Mouse (Mus musculus): ENCODE results near the gene Lgals1. TPM values are rescaled to one million over a fixed set of nuclear protein-coding genes. Genes with fewer than 3 reads are reported as not detected.

Lgals1 gene
- total and polyA plus RNA-seq, 3 experiments, result 174 to 425 (median 176) TPM

- no peak for DNase-seq
- Histone ChIP-seq H3K27ac (no peak overlapping the region), H3K27me3 (ENCODE audit: control insufficient read depth, insufficient read depth, low read length) (no peaks in the 10 kb centered on the region), H3K4me3 (no peak overlapping the region), H3K9ac (ENCODE audit: low read depth, low read length) (no peak overlapping the region), H3K4me1 (ENCODE audit: control insufficient read depth, insufficient read depth, low read length) (peaks cover 4% of the 10 kb centered on the region), H3K79me2 (replicated peaks; ENCODE audit: control insufficient read depth, insufficient read depth, low read length) (no peaks in the 10 kb centered on the region), H3K36me3 (ENCODE audit: control insufficient read depth, insufficient read depth, low read length) (no peaks in the 10 kb centered on the region)
- 83% methylated on average over 8 of the region's 8 CpGs for WGBS
- intact Hi-C loops (cut with DNase I), result no loop called here
- TF ChIP-seq EP300 (IDR thresholded peaks at IDR 0.05; ENCODE audit: insufficient read depth, low read depth, low read length), result no peak
- no peak for TF ChIP-seq CTCF (IDR thresholded peaks at IDR 0.05)
- TF ChIP-seq POLR2A (IDR thresholded peaks at IDR 0.05; ENCODE audit: insufficient read depth, low read depth, low read length), result no peak
These were observed 25.1 kb upstream of the Lgals1 start for GRCm38 (mm10) chr15:78901422-78901789.

- H3K27ac ChIP-seq, result no peak overlapping the region; the same call in 1 of the 2 replicates
- no peak overlapping the region for H3K4me3 ChIP-seq
- H3K9ac ChIP-seq (ENCODE audit: low read depth, low read length), result peak overlapping the region; percentile 45
- no peaks in the 10 kb centered on the region for H3K27me3 ChIP-seq (ENCODE audit: control insufficient read depth, insufficient read depth, low read length)
- no peaks in the 10 kb centered on the region for H3K79me2 ChIP-seq (replicated peaks; ENCODE audit: control insufficient read depth, insufficient read depth, low read length)
- intact Hi-C loops (cut with DNase I), result no loop called here
- H3K36me3 ChIP-seq (ENCODE audit: control insufficient read depth, insufficient read depth, low read length), result no peaks in the 10 kb centered on the region
- no peak for TF ChIP-seq POLR2A (IDR thresholded peaks at IDR 0.05; ENCODE audit: insufficient read depth, low read depth, low read length)
- TF ChIP-seq EP300 (IDR thresholded peaks at IDR 0.05; ENCODE audit: insufficient read depth, low read depth, low read length), result peak; percentile 57; the same call in 1 of the 2 replicates
- peak; percentile 97 for TF ChIP-seq CTCF (IDR thresholded peaks at IDR 0.05)
- 5% methylated on average over 2 of the region's 2 CpGs for WGBS
- H3K4me1 ChIP-seq (ENCODE audit: control insufficient read depth, insufficient read depth, low read length), result peaks cover 4% of the 10 kb centered on the region
- DNase-seq, result peak; percentile 78 to 80
These were observed 23.3 kb upstream of the Lgals1 start for GRCm38 (mm10) chr15:78903243-78903642.

DNA sequence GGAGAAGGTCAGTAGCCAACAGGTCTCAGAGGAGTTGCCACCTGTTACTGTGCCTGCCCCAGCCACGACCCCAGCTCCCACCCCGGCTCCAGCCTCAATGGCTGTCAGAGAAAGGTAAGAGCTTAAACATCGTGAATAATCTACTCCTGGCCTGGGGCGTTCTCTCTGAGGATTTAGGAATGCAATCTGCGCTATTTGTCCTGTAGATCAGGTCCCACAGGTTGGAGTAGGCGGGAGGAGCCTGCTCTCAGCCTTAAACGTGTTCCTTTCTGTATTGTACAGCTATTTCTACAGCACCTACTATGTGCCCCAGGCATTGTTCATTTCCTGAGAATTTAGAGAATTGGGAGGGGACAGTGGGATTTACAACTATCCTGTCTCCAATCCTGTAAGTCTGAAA is 18.1 kb upstream of the Lgals1 start:
- Histone ChIP-seq H3K36me3 (ENCODE audit: control insufficient read depth, insufficient read depth, low read length) (no peaks in the 10 kb centered on the region), H3K9ac (ENCODE audit: low read depth, low read length) (no peak overlapping the region), H3K4me1 (ENCODE audit: control insufficient read depth, insufficient read depth, low read length) (peaks cover 2% of the 10 kb centered on the region), H3K27ac (no peak overlapping the region), H3K79me2 (replicated peaks; ENCODE audit: control insufficient read depth, insufficient read depth, low read length) (no peaks in the 10 kb centered on the region), H3K4me3 (no peak overlapping the region), H3K27me3 (ENCODE audit: control insufficient read depth, insufficient read depth, low read length) (no peaks in the 10 kb centered on the region)
- TF ChIP-seq CTCF (IDR thresholded peaks at IDR 0.05), result no peak
- TF ChIP-seq EP300 (IDR thresholded peaks at IDR 0.05; ENCODE audit: insufficient read depth, low read depth, low read length), result no peak
- TF ChIP-seq POLR2A (IDR thresholded peaks at IDR 0.05; ENCODE audit: insufficient read depth, low read depth, low read length), result no peak
- no peak for DNase-seq
- WGBS, result 88% methylated on average over 7 of the region's 7 CpGs
- intact Hi-C loops (cut with DNase I), result no loop called here

GRCm38 (mm10) chr15:78908982-78909381 is 17.5 kb upstream of the Lgals1 start:
- no peak for TF ChIP-seq CTCF (IDR thresholded peaks at IDR 0.05)
- TF ChIP-seq POLR2A (IDR thresholded peaks at IDR 0.05; ENCODE audit: insufficient read depth, low read depth, low read length), result no peak
- TF ChIP-seq EP300 (IDR thresholded peaks at IDR 0.05; ENCODE audit: insufficient read depth, low read depth, low read length), result no peak
- no peak overlapping the region for H3K4me3 ChIP-seq
- no peak overlapping the region for H3K27ac ChIP-seq
- peaks cover 2% of the 10 kb centered on the region; the same call in 1 of the 2 replicates for H3K4me1 ChIP-seq (ENCODE audit: control insufficient read depth, insufficient read depth, low read length)
- H3K27me3 ChIP-seq (ENCODE audit: control insufficient read depth, insufficient read depth, low read length), result no peaks in the 10 kb centered on the region
- no peaks in the 10 kb centered on the region for H3K79me2 ChIP-seq (replicated peaks; ENCODE audit: control insufficient read depth, insufficient read depth, low read length)
- H3K9ac ChIP-seq (ENCODE audit: low read depth, low read length), result no peak overlapping the region
- intact Hi-C loops (cut with DNase I), result no loop called here
- DNase-seq, result no peak
- WGBS, result 57% methylated on average over 8 of the region's 8 CpGs
- H3K36me3 ChIP-seq (ENCODE audit: control insufficient read depth, insufficient read depth, low read length), result no peaks in the 10 kb centered on the region

DNA sequence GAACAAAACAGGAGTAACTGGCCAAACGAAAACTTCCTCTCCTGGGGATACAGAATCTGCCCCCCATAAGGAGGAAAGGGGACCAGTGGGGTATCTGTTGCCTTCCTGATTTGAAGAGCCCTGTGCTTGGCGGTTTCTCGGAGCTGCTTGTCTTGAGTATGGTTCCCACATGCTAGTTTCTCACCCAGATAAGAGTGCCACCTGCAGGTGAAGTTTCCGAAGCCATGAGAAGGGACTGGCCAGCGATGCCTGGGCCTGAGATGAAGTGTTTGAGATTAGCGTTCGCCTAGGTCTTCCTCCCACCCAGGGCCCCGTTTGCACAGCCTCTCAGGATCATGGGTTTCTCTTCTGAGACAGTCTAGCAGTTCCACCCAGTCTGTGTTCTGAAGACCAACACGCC is 14.5 kb upstream of the Lgals1 start:
- H3K36me3 ChIP-seq (ENCODE audit: control insufficient read depth, insufficient read depth, low read length), result no peaks in the 10 kb centered on the region
- H3K79me2 ChIP-seq (replicated peaks; ENCODE audit: control insufficient read depth, insufficient read depth, low read length), result no peaks in the 10 kb centered on the region
- H3K27ac ChIP-seq, result no peak overlapping the region
- TF ChIP-seq CTCF (IDR thresholded peaks at IDR 0.05) (peak; percentile 38), EP300 (IDR thresholded peaks at IDR 0.05; ENCODE audit: insufficient read depth, low read depth, low read length) (no peak), POLR2A (IDR thresholded peaks at IDR 0.05; ENCODE audit: insufficient read depth, low read depth, low read length) (no peak)
- H3K4me1 ChIP-seq (ENCODE audit: control insufficient read depth, insufficient read depth, low read length), result peaks cover 2% of the 10 kb centered on the region
- intact Hi-C loops (cut with DNase I), result loop anchor here (5.0 kb wide), 1 partner anchor 115 kb away; the partner anchor contains the start of gene H1f0
- no peak overlapping the region for H3K4me3 ChIP-seq
- H3K27me3 ChIP-seq (ENCODE audit: control insufficient read depth, insufficient read depth, low read length), result peaks cover 2% of the 10 kb centered on the region; the same call in 1 of the 2 replicates
- no peak for DNase-seq
- 57% methylated on average over 9 of the region's 9 CpGs for WGBS
- no peak overlapping the region for H3K9ac ChIP-seq (ENCODE audit: low read depth, low read length)

DNA sequence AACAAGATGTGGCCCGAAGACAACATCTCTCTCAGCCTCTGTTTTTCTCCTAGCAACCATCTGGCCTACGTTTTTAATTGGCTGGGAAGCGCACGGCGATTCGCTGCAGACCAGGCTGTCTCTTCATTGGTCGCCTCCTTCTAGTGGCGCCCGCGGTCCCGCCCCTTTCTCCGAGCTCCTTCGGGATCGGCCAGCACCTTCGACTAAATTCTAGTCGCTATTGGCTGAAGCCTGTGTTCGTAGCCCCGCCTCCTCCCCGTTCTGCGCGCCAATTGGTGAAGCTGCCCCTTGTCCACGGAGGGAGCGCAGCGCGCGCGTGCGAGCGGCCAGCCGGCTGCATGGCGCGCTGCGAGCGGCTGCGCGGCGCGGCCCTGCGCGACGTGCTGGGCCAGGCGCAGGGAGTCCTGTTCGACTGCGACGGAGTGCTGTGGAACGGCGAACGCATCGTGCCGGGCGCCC is 12.9 kb upstream of the Lgals1 start, which contains the start of gene Pdxp:
Gene Pdxp (plus strand): TSS at position 288 of the 459 bp plus-strand sequence.
- peak within 1 kb of the TSS; percentile 55 for H3K4me3 ChIP-seq
- WGBS, result under 1% methylated on average over 50 of the region's 51 CpGs
- TF ChIP-seq POLR2A (IDR thresholded peaks at IDR 0.05; ENCODE audit: insufficient read depth, low read depth, low read length) (no peak), CTCF (IDR thresholded peaks at IDR 0.05) (no peak), EP300 (IDR thresholded peaks at IDR 0.05; ENCODE audit: insufficient read depth, low read depth, low read length) (no peak)
- no peaks in the 10 kb centered on the region for H3K36me3 ChIP-seq (ENCODE audit: control insufficient read depth, insufficient read depth, low read length)
- H3K9ac ChIP-seq (ENCODE audit: low read depth, low read length), result peak within 1 kb of the TSS; percentile 65
- intact Hi-C loops (cut with DNase I), result loop anchor here (2.0 to 5.0 kb wide), 2 partner anchors 49 to 114 kb away; partner anchors contain the start of gene H1f0
- H3K27me3 ChIP-seq (ENCODE audit: control insufficient read depth, insufficient read depth, low read length), result peaks cover 2% of the 10 kb centered on the region; the same call in 1 of the 2 replicates
- no peaks in the 10 kb centered on the region for H3K79me2 ChIP-seq (replicated peaks; ENCODE audit: control insufficient read depth, insufficient read depth, low read length)
- DNase-seq, result peak; percentile 89 to 94
- peaks cover 2% of the 10 kb centered on the region for H3K4me1 ChIP-seq (ENCODE audit: control insufficient read depth, insufficient read depth, low read length)
- no peak within 1 kb of the TSS for H3K27ac ChIP-seq

Measured in heart, adult 2 months (tissue).